Mouse (Mus musculus): ENCODE results near the gene Col4a3.

Col4a3 gene

GRCm38 (mm10) chr1:82686328-82686727, 99.6 kb downstream of the Col4a3 start:
- DNase-seq (ENCODE audit: low read depth), result peak; percentile 80

- peak; percentile 45 for DNase-seq (ENCODE audit: low read depth)
Measured at GRCm38 (mm10) chr1:82686866-82687265, 100.1 kb downstream of the Col4a3 start.

- no peak for DNase-seq (ENCODE audit: low read depth)
Measured at GRCm38 (mm10) chr1:82687931-82688330, 101.2 kb downstream of the Col4a3 start.

- DNase-seq (ENCODE audit: low read depth), result no peak
Measured at GRCm38 (mm10) chr1:82695915-82696314, 109.2 kb downstream of the Col4a3 start.

DNA sequence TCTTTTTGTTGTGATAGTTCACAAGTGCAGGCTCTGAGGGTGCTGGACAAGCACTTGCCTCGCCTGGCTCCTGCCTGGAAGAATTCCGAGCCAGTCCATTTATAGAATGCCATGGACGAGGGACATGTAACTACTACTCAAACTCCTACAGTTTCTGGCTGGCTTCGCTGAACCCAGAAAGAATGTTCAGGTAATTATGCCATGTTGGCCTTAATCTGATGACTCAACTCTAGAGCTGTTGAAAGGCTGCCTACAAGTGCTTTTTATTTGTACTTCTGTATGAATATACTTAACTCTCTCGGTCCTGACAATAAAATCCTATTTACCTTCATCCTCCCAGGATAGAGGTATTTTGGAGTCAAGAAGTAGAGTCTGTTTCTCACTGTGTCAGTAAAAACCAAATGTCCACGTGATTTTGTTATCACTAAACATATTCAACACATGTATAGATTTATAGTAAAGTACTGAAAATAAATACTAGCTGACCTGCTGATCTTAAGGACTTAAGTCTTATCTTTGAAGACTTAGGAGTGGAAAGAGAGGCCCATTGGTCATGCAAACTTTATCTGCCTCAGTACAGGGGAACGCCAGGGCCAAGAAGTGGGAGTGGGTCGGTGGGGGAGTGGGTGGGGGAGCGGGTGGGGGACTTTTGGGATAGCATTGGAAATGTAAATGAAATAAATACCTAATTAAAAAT, 131.2 kb downstream of the Col4a3 start:
- DNase-seq (ENCODE audit: low read depth), result no peak

DNA sequence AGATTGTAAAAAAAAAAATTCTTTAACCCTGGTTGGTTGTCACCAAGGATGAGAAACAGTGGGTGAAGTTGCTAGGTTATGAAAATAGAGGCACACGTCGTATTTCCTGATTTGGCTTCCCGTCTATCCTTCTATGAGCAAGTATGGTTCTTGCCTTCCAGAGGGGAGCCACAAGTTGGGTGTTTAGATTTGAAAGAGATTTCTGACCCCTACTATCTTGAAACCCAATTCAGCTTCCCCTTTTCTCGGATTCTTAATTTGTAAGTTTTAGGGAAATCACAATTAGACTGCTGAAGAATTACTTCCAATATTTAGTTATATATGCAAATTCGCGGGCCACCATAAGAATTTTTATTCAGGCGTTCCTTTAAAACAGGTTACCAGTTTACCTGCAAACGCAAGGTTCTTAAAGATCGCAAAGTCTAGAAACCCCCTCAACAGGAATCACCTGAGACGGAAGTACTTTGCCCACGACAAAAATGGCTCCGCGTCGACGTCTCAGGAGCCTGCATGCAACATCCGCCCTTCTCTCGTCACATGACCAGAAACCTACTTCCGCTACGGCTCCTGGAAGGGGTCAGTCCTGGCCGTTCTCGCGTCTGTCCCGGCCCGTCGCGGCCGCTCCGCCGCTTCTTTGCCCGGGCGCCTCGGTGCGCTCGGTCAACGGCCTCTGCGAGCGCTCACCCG, 137.8 kb downstream of the Col4a3 start, which contains the start of gene Mff:
Gene Mff, plus strand, starts transcription at position 552 of the 687 bp plus-strand sequence.
- DNase-seq (ENCODE audit: low read depth), result peak; percentile 96

DNA sequence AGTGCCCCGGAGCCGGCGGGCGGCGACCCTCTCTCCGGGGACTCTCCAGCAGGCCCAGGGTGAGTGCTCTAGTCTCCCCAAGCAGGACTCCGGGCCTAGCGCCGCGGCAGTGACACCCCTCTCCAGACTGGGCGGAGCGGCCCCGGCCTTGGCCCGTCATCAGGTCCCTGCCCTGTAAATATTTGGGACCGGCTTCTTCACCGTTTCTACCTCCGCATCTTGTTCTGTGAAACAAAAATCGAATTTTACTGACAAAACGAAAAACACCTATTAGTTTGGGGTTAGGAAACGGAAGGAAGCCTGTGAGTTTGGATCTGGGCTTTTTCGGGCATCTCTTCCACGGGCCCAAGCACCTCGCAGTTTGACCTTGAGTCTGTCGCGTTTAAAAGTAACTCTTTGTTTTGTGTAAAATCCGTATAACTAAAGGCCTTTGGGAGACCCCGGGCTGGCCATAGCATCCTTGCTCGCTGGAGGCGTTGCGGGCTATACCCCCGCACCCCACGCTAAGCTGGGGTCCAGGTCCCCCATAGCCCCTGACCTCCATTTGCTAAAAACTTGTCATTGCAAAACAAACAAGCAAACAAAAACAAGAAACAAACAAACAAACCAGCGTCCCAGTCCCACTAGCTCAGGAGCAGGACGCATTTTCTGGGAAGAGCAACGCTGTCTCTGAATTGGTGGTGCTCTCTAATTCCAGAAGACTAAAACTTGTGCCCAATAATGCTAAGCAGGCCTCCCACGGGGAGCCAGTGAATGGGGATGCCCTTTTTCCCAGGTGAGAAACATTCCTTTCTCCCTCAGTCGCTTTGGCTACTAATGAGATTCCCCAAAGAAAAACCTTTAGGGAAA, 138.5 kb downstream of the Col4a3 start:
- DNase-seq (ENCODE audit: low read depth), result peak; percentile 5

GRCm38 (mm10) chr1:82725875-82726185, 139.1 kb downstream of the Col4a3 start:
- peak; percentile 17 for DNase-seq (ENCODE audit: low read depth)

- DNase-seq (ENCODE audit: low read depth), result no peak
Measured at GRCm38 (mm10) chr1:82726482-82726881, 139.8 kb downstream of the Col4a3 start.

DNA sequence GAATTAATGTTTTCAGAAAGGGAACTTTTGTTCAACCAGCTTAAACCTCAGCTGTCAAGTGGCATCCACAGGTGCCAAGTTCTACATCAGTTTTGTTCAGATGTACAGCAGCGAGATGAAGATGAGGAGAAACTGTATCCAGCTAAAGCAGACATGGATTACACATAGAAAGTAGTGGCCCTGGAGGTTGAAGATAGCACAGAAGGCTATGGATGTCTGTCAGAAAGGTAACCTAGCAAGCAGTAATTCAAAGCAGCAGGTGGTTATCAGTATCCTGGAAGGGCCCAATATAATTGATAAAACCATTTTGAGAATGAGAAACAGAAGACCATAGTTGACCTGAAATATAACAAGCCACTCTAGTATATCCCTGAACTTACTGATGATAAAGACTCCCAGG, 146.6 kb downstream of the Col4a3 start:
- no peak for DNase-seq (ENCODE audit: low read depth)

GRCm38 (mm10) chr1:82738066-82738465, 151.3 kb downstream of the Col4a3 start:
- DNase-seq (ENCODE audit: low read depth), result no peak

DNA sequence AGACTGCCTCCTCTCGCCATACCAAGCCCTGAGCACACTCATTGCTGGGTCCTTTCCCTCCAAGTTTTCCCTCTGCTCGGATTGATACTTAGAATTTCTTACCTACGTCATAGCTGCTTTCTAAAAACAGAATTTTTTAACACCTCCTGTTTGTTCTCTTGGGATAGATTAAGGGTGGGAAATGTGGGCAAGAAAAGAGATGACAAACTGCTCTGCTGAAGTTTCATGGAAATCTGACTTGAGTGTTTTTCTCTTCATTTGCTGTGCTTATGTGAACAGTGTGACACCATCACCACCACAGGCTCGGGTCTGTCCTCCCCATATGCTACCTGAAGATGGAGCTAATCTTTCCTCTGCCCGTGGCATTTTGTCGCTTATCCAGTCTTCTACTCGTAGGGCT, 154.8 kb downstream of the Col4a3 start:
- DNase-seq (ENCODE audit: low read depth), result no peak

DNA sequence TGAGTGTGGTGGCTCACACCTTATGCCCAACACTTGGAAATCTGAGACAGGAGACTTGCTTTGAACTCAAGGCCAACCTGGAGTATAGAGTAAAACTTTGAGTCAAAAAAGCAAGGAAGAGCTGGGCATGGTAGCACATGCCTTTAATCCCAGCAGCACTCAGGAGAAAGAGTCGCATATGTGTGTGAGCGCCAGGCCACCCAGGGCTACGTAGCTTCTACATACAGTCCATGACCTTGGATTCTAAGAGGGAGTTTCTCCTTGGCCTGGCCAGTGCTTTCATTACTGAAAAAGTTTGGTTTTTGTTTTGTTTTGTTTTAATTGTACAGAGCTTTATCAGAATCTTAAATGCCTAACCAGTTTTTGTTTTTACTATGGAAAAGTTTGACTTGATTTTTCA, 157.2 kb downstream of the Col4a3 start:
- no peak for DNase-seq (ENCODE audit: low read depth)

GRCm38 (mm10) chr1:82746408-82746807, 159.7 kb downstream of the Col4a3 start:
- no peak for DNase-seq (ENCODE audit: low read depth)

GRCm38 (mm10) chr1:82747714-82748452, 161.2 kb downstream of the Col4a3 start:
- no peak for DNase-seq (ENCODE audit: low read depth)

DNA sequence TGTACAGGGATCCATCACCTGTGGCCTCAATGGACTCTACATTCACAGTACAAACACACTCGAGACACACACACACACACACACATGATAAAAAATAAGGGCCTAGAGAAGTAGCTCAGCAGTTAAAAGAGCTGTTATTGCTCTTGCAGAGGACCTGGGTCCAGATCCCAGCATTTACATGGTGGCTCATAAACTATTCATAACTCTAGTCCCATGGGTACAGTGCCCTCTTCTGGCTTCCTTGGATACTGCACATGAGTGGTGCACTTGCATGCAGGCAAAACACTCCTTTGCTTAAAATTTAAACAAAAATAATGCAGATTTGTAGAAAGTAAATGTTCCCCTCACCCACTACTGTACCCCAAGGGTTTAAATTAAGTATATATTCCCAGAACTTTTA, 172.8 kb downstream of the Col4a3 start:
- peak; percentile 50 for DNase-seq (ENCODE audit: low read depth)

GRCm38 (mm10) chr1:82761454-82762169, 174.9 kb downstream of the Col4a3 start:
- DNase-seq (ENCODE audit: low read depth), result peak; percentile 61

DNA sequence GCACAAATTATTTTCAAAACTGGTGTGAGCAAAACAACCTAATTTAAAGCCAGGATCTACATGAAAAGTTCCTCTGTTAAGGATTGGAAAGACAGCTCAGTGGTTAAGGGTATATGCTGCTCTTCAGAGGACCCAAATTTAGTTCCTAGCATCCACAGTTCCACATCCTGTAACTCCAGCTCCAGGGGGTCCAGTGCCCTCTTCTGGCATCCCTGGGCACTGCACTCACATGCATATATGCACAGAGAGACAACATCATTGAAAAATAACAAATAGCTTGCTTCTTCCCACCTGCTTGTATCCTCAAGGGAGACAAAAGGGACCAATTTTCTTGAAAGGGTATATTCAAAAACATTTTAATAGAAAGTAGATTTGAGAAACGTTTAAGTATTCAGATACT, 175.6 kb downstream of the Col4a3 start:
- no peak for DNase-seq (ENCODE audit: low read depth)

DNA sequence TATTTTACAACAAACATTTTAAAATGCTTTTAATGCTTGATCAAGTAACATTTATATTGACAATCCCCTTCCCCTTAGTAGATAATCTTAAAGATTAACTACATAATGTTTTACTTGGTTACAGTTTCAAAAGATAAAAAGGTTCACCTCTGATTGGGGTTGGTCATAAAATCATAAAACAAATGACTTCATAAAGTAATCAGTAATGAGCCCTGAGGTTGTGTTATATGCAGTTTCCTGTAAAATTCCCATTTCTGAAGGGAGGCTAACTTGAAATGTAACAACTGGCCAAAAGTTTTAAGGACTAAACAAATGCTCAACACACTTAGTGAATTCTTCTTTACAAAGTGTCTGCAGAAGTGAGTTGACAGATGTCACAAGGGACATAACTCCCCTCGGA, 179.5 kb downstream of the Col4a3 start:
- DNase-seq (ENCODE audit: low read depth), result no peak

GRCm38 (mm10) chr1:82766641-82767040, 179.9 kb downstream of the Col4a3 start:
- no peak for DNase-seq (ENCODE audit: low read depth)

DNA sequence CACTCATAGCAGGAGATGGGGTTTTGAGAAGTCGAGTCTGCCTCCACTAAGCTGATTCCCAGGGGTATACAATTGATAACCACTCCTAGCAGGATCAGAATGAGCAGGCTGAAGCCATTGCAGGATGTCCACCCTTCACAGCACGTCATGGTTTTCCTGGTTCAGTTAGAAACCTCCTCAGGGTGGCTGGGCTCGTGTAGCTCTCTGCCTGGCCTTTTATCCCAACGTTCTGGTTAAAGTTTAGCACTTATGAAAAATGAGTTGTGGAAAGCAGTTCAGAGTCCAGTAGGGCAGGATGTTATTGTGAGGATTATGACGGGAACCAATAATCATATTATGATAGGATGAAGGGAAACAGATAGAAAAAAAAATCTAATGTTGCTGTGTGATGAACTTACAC, 181.5 kb downstream of the Col4a3 start, which contains the start of gene Tm4sf20:
Gene Tm4sf20, minus strand, starts transcription at position 193 of the 400 bp plus-strand sequence.
- DNase-seq (ENCODE audit: low read depth), result no peak
